Mouse (Mus musculus) liver, embryonic 14.5 days (tissue): ENCODE measurements at regions not wholly inside any gene's neighbourhood (a gene's known extent, or its start where the extent isn't known, plus 50 kb on each side); places are given as distances from the start of the nearest gene placed in this dataset.

Source experiments
- ATAC-seq: fragments of 200-750 bp; cut with Nextera tagmentation; 2 replicates; pipeline ENCODE4 v1.8.0; 2017; ENCODE audit warnings: moderate number of reproducible peaks, mild to moderate bottlenecking, moderate library complexity; ENCODE audit not compliant: insufficient read depth
- DNase-seq, 3 experiments: peaks; one replicate each; pipeline ENCODE4 v3.0.0-alpha.2; 2012 to 2013; ENCODE audit warnings: low read depth in 3 of 3, low spot score in 3 of 3
- H3K27ac ChIP-seq: fragments of 300-500 bp; sonication (generic); 2 replicates; pipeline ENCODE4 v1.5.1; 2014; ENCODE audit warnings: moderate library complexity, mild to moderate bottlenecking, control low read depth, inconsistent platforms
- H3K27me3 ChIP-seq: fragments of 300-500 bp; sonication (generic); 2 replicates; pipeline ENCODE4 v1.6.1; 2014; ENCODE audit warnings: mild to moderate bottlenecking, low read length, moderate library complexity; ENCODE audit not compliant: control insufficient read depth, insufficient read depth
- H3K36me3 ChIP-seq: fragments of 300-500 bp; sonication (generic); replicated peaks from 2 replicates; pipeline ENCODE4 v1.6.1; 2014; ENCODE audit warnings: low read depth; ENCODE audit not compliant: control insufficient read depth, insufficient read depth
- H3K4me1 ChIP-seq, 2 experiments: fragments of 200-500 bp in 1 of 2; fragments of 300-500 bp in 1 of 2; sonication (generic) in 1 of 2; replicated peaks; 2 replicates each; pipeline ENCODE4 v1.6.1; 2012 to 2014; ENCODE audit warnings: antibody characterized with exemption in 1 of 2, inconsistent platforms in 1 of 2, low read length in 1 of 2; ENCODE audit not compliant: control insufficient read depth in 2 of 2, insufficient read depth in 2 of 2
- H3K4me2 ChIP-seq: fragments of 300-500 bp; sonication (generic); 2 replicates; pipeline ENCODE4 v1.6.1; 2014; ENCODE audit warnings: low read depth, mild to moderate bottlenecking, control low read depth, moderate library complexity
- H3K4me3 ChIP-seq, 2 experiments: fragments of 200-500 bp in 1 of 2; fragments of 300-500 bp in 1 of 2; sonication (generic) in 1 of 2; 2 replicates each; pipeline ENCODE4 v1.5.1; 2012 to 2014; ENCODE audit warnings: low read depth in 2 of 2, low read length in 2 of 2, mild to moderate bottlenecking in 2 of 2, control low read depth in 1 of 2, inconsistent platforms in 1 of 2, moderate library complexity in 1 of 2; ENCODE audit not compliant: insufficient read depth in 1 of 2
- H3K9ac ChIP-seq: fragments of 300-500 bp; sonication (generic); replicated peaks from 2 replicates; pipeline ENCODE4 v1.6.1; 2014; ENCODE audit warnings: mild to moderate bottlenecking, control low read depth, moderate library complexity
- H3K9me3 ChIP-seq: fragments of 300-500 bp; sonication (generic); 2 replicates; pipeline ENCODE4 v1.6.1; 2016; ENCODE audit warnings: low read length, mixed read lengths; ENCODE audit not compliant: control insufficient read depth
- CTCF ChIP-seq: IDR thresholded peaks from 2 replicates; pipeline ENCODE4 v1.5.1; 2016; ENCODE audit warnings: antibody characterized with exemption, low read depth, control low read depth
- EP300 ChIP-seq: IDR thresholded peaks from 2 replicates; pipeline ENCODE4 v1.6.1; 2016; ENCODE audit warnings: antibody characterized with exemption, low read depth
- WGBS: fragments of 180-500 bp; shearing (Covaris S2); extraction: QIAGEN DNeasy Blood & Tissue Kit; methylation state at CpG from one replicate; pipeline ENCODE4 v1.1.7; 2014; ENCODE audit not compliant: insufficient replicate concordance; 5-methylcytosine and 5-hydroxymethylcytosine counted together

DNA sequence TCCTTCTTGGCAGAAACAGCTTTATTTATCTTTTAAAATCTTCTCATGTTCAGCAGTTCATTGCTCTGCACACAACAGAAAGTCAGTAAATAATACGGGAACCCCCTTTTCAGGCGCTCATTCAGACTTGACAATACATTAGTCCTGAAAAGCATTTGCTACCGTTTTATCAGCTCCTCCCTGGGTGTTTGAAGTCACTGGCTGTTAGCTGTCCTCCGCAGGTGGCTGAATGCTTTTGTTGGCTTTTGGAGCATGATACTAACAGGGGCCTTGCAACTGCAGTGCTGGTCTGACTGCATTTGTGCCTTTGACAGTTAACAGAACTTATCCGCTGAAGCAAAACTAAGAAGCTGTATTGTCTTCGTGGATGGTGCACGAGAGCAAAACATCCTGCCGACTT lies 135.0 kb upstream of the Gm4301 start:
- Histone ChIP-seq H3K4me1 (no peaks in the 10 kb centered on the region), H3K4me3 (no peak overlapping the region), H3K27me3 (no peaks in the 10 kb centered on the region), H3K36me3 (no peaks in the 10 kb centered on the region), H3K4me2 (no peak overlapping the region), H3K9ac (no peak overlapping the region), H3K27ac (no peak overlapping the region), H3K9me3 (no peaks in the 10 kb centered on the region)
- no peak for DNase-seq
- WGBS: 34% methylated on average over 8 of the region's 8 CpGs
- ATAC-seq: no peak
- TF ChIP-seq EP300 (no peak), CTCF (no peak)

DNA sequence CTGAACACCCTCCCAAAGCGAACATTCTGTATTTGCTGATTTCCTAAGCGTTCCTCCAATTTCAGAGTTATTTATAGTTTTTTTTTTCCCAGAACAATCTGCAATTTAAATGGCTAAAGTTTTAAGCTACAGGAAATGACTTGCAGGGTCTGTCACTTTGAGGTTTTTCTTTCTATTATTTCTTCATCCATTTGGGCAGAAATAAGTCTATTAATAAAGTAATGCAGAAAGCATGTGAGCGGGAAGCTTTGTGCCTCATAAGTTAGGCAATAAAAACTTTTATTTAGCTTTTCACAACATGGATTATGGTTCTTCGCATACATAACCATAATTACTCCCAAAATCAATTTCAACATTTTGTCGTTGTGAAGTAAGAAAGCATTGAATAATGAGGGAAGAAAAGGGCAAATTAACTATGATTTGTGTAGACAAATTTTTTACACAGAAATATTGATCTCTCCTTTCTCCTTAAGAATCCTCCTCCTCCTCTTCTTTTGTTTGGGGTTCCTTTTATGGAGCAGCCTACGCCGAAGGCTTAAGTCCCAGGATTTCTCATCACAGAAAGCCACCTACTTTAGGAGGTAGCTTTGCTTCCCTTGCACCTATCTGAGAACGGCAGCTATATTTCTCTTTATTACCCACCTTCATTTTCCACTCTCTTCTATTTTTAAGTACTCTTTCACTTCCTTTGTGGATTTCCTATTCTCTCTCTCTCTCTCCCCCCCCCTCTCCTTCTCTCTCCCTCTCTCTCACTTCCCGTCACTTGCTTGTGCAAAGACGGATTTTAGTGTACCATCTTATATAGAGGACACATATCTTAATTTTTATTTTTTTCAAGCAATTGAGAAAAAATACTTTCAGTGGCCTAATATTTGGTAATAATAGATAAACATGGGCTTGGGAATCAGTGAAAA lies 128.6 kb upstream of the Gm4301 start:
- WGBS: 64% methylated on average over 10 of the region's 10 CpGs

DNA sequence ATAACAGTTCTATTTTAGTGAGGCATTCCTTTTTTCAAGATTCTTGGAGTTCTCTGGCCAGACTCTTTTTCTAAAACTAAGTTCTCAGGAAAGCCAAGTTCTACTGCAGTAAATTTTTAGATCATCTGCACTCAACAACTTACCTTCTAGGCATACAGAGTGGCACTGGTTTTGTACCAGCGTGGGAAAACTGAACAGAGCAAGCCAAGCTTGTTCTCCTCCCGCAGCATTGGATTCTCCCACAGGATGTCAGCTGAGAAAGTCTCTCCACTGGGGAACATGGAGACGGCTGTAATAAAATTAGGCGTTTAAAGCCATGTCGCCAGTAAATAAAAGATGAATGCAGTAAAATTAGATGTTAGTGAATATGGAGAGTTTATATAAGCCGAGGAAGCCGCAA lies 124.8 kb upstream of the Gm4301 start:
- ATAC-seq (no peak), DNase-seq (no peak)
- H3K9ac ChIP-seq: no peak overlapping the region
- H3K4me2 ChIP-seq: no peak overlapping the region
- H3K36me3 ChIP-seq: no peaks in the 10 kb centered on the region
- TF ChIP-seq EP300: no peak
- no peak for TF ChIP-seq CTCF
- H3K9me3 ChIP-seq: no peaks in the 10 kb centered on the region
- no peaks in the 10 kb centered on the region for H3K4me1 ChIP-seq
- H3K27ac ChIP-seq: no peak overlapping the region
- 69% methylated on average over 7 of the region's 7 CpGs for WGBS
- H3K4me3 ChIP-seq: no peak overlapping the region
- no peaks in the 10 kb centered on the region for H3K27me3 ChIP-seq

More for the DNA sequence above, 128.6 kb upstream of the Gm4301 start:
- H3K4me1 ChIP-seq: no peaks in the 10 kb centered on the region
- no peaks in the 10 kb centered on the region for H3K9me3 ChIP-seq
- no peak for TF ChIP-seq CTCF
- TF ChIP-seq EP300: no peak
- no peak overlapping the region for H3K27ac ChIP-seq
- no peak overlapping the region for H3K9ac ChIP-seq
- H3K36me3 ChIP-seq: no peaks in the 10 kb centered on the region
- H3K4me2 ChIP-seq: no peak overlapping the region
- H3K4me3 ChIP-seq: no peak overlapping the region
- no peaks in the 10 kb centered on the region for H3K27me3 ChIP-seq
- DNase-seq: no peak
- ATAC-seq: no peak

DNA sequence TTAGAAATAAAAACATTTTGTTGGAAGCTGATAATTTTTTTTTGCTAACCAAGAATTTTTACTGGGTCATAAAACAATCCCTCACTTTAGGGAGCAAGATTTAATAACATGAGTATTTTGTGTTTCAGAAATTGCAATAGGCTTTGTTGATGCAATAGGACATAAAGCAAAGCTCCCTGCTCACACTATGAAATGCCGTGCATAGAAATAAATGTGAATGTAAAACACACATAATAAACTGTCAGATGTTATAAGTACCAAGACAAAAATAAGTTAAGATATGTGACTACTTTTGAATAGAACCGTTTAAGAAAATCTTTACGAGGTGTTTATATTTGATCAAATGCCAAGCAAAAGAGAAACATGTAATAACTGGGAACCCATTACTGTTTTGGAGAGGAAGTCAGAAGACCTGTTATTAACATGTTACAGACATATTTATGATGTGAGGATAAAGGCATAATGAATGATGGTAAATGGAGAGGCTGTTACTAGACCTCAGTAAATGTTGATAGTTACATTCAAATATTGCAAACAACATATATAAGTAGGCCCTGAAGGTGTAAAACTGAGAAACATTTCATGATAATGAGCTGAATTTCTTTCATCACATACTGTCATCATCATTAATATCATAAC lies 110.9 kb upstream of the Gm4301 start:
- Histone ChIP-seq H3K4me3 (no peak overlapping the region), H3K9me3 (no peaks in the 10 kb centered on the region), H3K4me1 (no peaks in the 10 kb centered on the region), H3K27me3 (no peaks in the 10 kb centered on the region), H3K27ac (no peak overlapping the region), H3K4me2 (no peak overlapping the region), H3K9ac (no peak overlapping the region), H3K36me3 (no peaks in the 10 kb centered on the region)
- ATAC-seq (no peak), DNase-seq (no peak)
- WGBS: 70% methylated on average over 3 of the region's 3 CpGs
- TF ChIP-seq EP300 (no peak), CTCF (no peak)

DNA sequence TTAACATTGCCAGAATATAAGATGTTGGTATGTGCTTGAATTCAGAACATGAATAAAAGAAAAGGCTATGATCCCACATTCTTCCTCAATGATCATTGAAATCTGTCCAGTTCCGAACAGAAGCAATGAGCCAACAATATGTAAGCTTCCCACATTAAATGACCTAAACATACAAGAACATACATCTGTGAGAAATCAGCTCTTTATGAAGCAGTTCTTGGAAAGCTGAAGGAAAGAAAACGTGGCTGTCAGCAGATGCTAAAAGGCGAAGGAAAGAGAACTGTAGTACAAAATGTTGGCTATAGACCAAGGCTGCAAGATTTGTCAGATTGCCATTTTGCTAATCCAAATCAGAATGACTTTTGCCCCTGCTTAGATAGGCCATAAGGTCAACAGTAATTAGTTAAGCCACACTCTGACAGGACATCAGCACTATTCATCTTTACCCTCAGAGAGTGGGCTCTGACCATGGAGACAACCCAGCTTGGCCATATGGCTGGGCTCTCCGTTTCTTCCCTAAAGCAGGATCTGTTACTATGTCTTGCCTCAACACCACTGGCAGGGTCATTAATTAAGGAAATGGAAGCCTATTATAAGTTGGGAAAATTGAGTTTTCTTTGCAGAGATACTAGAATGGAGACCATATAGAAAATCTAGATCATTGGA lies 76.1 kb upstream of the Gm4301 start:
- DNase-seq (no peak), ATAC-seq (no peak)
- Histone ChIP-seq H3K27ac (no peak overlapping the region), H3K4me2 (no peak overlapping the region), H3K9ac (no peak overlapping the region), H3K27me3 (no peaks in the 10 kb centered on the region), H3K36me3 (no peaks in the 10 kb centered on the region), H3K4me3 (no peak overlapping the region), H3K4me1 (no peaks in the 10 kb centered on the region), H3K9me3 (no peaks in the 10 kb centered on the region)
- TF ChIP-seq CTCF (no peak), EP300 (no peak)
- 52% methylated on average over 4 of the region's 4 CpGs for WGBS
